Mouse (Mus musculus) bone marrow macrophage, adult 2 months (primary cell): Measurements from ENCODE around the gene Rab4a.

Experiments used
- CTCF ChIP-seq: IDR thresholded peaks from 2 replicates; pipeline ENCODE4 v1.5.1; 2012; ENCODE audit warnings: low read depth, mild to moderate bottlenecking, low read length, moderate library complexity
- POLR2A ChIP-seq: IDR thresholded peaks from 2 replicates; pipeline ENCODE4 v1.6.1; 2012; ENCODE audit warnings: mild to moderate bottlenecking, low read depth, low read length, borderline replicate concordance

- TF ChIP-seq POLR2A (no peak), CTCF (no peak)
Observed at GRCm38 (mm10) chr8:123865786-123866185, 60.0 kb downstream of the Rab4a start.
